In genomic region chr16:21768255-21768654, GRCm38 (mm10) we compare ENCODE assay signal across 17 mouse cellular contexts. TPM values are rescaled to one million over a fixed set of nuclear protein-coding genes. Genes with fewer than 3 reads are reported as not detected.
DNase-seq lines count a peak whose midpoint lies in the region; ATAC-seq and TF ChIP-seq lines count a peak whose summit lies in the region.
"Had no signal": no experiment of that assay in that cellular context is flagged by ENCODE, and none has a peak within 500 bp of the region (broad histone marks: within the 10 kb centered on the region; RNA-seq: fewer than 3 reads in every experiment).

No protein-coding gene starts in this region.

- no peaks in the 10 kb centered on the region for H3K9me3 ChIP-seq in intestine, postnatal 0 days (ENCODE audit: control insufficient read depth)
- no peaks in the 10 kb centered on the region for H3K9me3 ChIP-seq in intestine, embryonic 15.5 days
- H3K9me3 ChIP-seq in lung, postnatal 0 days (ENCODE audit: low read length), result no peaks in the 10 kb centered on the region
- H3K9me3 ChIP-seq: midbrain, embryonic 12.5 days had no signal

- H3K4me2 ChIP-seq in intestine, postnatal 0 days (replicated peaks; ENCODE audit: low read depth), result no peak overlapping the region
- H3K4me2 ChIP-seq in intestine, embryonic 15.5 days (replicated peaks), result no peak overlapping the region
- no peak overlapping the region for H3K4me2 ChIP-seq in lung, postnatal 0 days (replicated peaks; ENCODE audit: low read depth, low read length)
- H3K4me2 ChIP-seq: heart, embryonic 11.5 days; liver, embryonic 11.5 days; midbrain, embryonic 12.5 days had no signal

- TF ChIP-seq POLR2A in thymus, adult 2 months (IDR thresholded peaks at IDR 0.05; ENCODE audit: control insufficient read depth, extremely low read depth, insufficient read depth, low read length, poor library complexity), result no peak

- H3K36me3 ChIP-seq in intestine, postnatal 0 days (ENCODE audit: control insufficient read depth, insufficient read depth), result peaks cover 28% of the 10 kb centered on the region
- H3K36me3 ChIP-seq in intestine, embryonic 15.5 days, result no peaks in the 10 kb centered on the region
- H3K36me3 ChIP-seq in lung, postnatal 0 days (ENCODE audit: insufficient read depth, low read length), result peaks cover 6% of the 10 kb centered on the region; the same call in 1 of the 2 replicates
- peaks cover 20% of the 10 kb centered on the region for H3K36me3 ChIP-seq in thymus, adult 2 months (ENCODE audit: control insufficient read depth, insufficient read depth, low read length)
- H3K36me3 ChIP-seq: midbrain, embryonic 12.5 days had no signal

- H3K27ac ChIP-seq in intestine, postnatal 0 days (ENCODE audit: low read depth, low read length), result no peak overlapping the region
- H3K27ac ChIP-seq in intestine, embryonic 15.5 days, result no peak overlapping the region
- no peak overlapping the region for H3K27ac ChIP-seq in lung, postnatal 0 days (ENCODE audit: low read length)
- no peak overlapping the region for H3K27ac ChIP-seq in thymus, adult 2 months (ENCODE audit: control insufficient read depth, insufficient read depth, low read length)
- H3K27ac ChIP-seq: midbrain, embryonic 12.5 days had no signal

- TF ChIP-seq CTCF in intestine, postnatal 0 days (IDR thresholded peaks at IDR 0.05; ENCODE audit: low read depth), result peak; percentile 42; the same call in 1 of the 2 replicates
- peak; percentile 34; the same call in 1 of the 2 replicates for TF ChIP-seq CTCF in lung, postnatal 0 days (IDR thresholded peaks at IDR 0.05)
- no peak for TF ChIP-seq CTCF in thymus, adult 2 months (IDR thresholded peaks at IDR 0.05; ENCODE audit: borderline replicate concordance, control insufficient read depth, extremely low read depth, insufficient read depth, low read length, poor library complexity)

- H3K4me3 ChIP-seq in intestine, postnatal 0 days (ENCODE audit: low read depth, low read length), result no peak overlapping the region
- no peak overlapping the region for H3K4me3 ChIP-seq in intestine, embryonic 15.5 days (replicated peaks)
- H3K4me3 ChIP-seq in lung, postnatal 0 days (ENCODE audit: low read depth, low read length), result no peak overlapping the region
- no peak overlapping the region for H3K4me3 ChIP-seq in thymus, adult 2 months (ENCODE audit: control insufficient read depth, insufficient read depth, low read length)
- H3K4me3 ChIP-seq: midbrain, embryonic 12.5 days had no signal

- no peak for TF ChIP-seq EP300 in lung, postnatal 0 days (IDR thresholded peaks at IDR 0.05)

- no peak for DNase-seq in lung, postnatal 0 days (ENCODE audit: low spot score)
- no peak for DNase-seq in lung, postnatal 36 days
- peak; percentile 39 for DNase-seq in NIH3T3 (ENCODE audit: low read depth)
- DNase-seq in retina, embryonic 14.5 days (ENCODE audit: low spot score), result peak; percentile 52
- DNase-seq in thymus, adult 18-20 months, result no peak
- DNase-seq in thymus, adult 2 months, result no peak
- DNase-seq: cerebellum, adult 18-20 months; gastrocnemius, postnatal 14 days; heart, postnatal 36 days; lung, postnatal 14 days had no signal

- H3K9ac ChIP-seq in intestine, postnatal 0 days (ENCODE audit: low read depth, low read length), result no peak overlapping the region
- no peak overlapping the region for H3K9ac ChIP-seq in intestine, embryonic 15.5 days
- no peak overlapping the region for H3K9ac ChIP-seq in lung, postnatal 0 days (replicated peaks; ENCODE audit: low read depth)
- H3K9ac ChIP-seq: midbrain, embryonic 12.5 days had no signal

- H3K27me3 ChIP-seq in intestine, postnatal 0 days (replicated peaks; ENCODE audit: control insufficient read depth, insufficient read depth, low read length), result no peaks in the 10 kb centered on the region
- H3K27me3 ChIP-seq in intestine, embryonic 15.5 days (replicated peaks), result no peaks in the 10 kb centered on the region
- no peaks in the 10 kb centered on the region for H3K27me3 ChIP-seq in lung, postnatal 0 days (replicated peaks; ENCODE audit: insufficient read depth, low read length)
- no peaks in the 10 kb centered on the region for H3K27me3 ChIP-seq in thymus, adult 2 months (ENCODE audit: control insufficient read depth, insufficient read depth, low read length)
- H3K27me3 ChIP-seq: midbrain, embryonic 12.5 days had no signal

- ATAC-seq in intestine, postnatal 0 days, result no peak
- no peak for ATAC-seq in intestine, embryonic 15.5 days
- ATAC-seq in lung, postnatal 0 days, result no peak
- ATAC-seq: CD4-positive, CD25-positive, alpha-beta regulatory T cell, adult 4 months; forebrain, embryonic 14.5 days had no signal

- 72% methylated on average over 3 of the region's 3 CpGs for WGBS in intestine, postnatal 0 days
- WGBS in intestine, embryonic 15.5 days, result 80% methylated on average over 3 of the region's 3 CpGs
- WGBS in lung, postnatal 0 days, result 68% methylated on average over 3 of the region's 3 CpGs
- WGBS in thymus, adult 2 months, result 92% methylated on average over 3 of the region's 3 CpGs

- H3K4me1 ChIP-seq in intestine, postnatal 0 days (replicated peaks; ENCODE audit: control insufficient read depth, insufficient read depth, low read length), result no peaks in the 10 kb centered on the region
- H3K4me1 ChIP-seq in intestine, embryonic 15.5 days (replicated peaks), result no peaks in the 10 kb centered on the region
- no peaks in the 10 kb centered on the region for H3K4me1 ChIP-seq in lung, postnatal 0 days (ENCODE audit: insufficient read depth, low read depth, low read length)
- no peaks in the 10 kb centered on the region for H3K4me1 ChIP-seq in thymus, adult 2 months (replicated peaks; ENCODE audit: control insufficient read depth, insufficient read depth, low read length)
- H3K4me1 ChIP-seq: midbrain, embryonic 12.5 days had no signal

RNA-seq across cellular contexts. Expression of gene Ehhadh, which starts 19.4 kb away (rescaled TPM):
- 36.4 and 38.3 TPM in 2 replicates for polyA plus RNA-seq in intestine, postnatal 0 days (2015; fragmentation: Nextera tagmentation; extraction: Ambion mirVana)
- 9.7 and 11.4 TPM in 2 replicates for polyA plus RNA-seq in intestine, embryonic 15.5 days (2015; fragmentation: Nextera tagmentation; extraction: Ambion mirVana)
- polyA plus RNA-seq in lung, postnatal 0 days (2015; fragmentation: Nextera tagmentation; extraction: Ambion mirVana), result 2.0 and 2.5 TPM in 2 replicates
- 8.0 and 9.6 TPM in 2 replicates for polyA plus RNA-seq in thymus, adult 2 months (2012; rRNA removed)

RNA-seq across cellular contexts. Expression of gene Map3k13, which starts 25.9 kb away (rescaled TPM):
- 4.7 and 5.6 TPM in 2 replicates for polyA plus RNA-seq in intestine, postnatal 0 days (2015; fragmentation: Nextera tagmentation; extraction: Ambion mirVana)
- polyA plus RNA-seq in intestine, embryonic 15.5 days (2015; fragmentation: Nextera tagmentation; extraction: Ambion mirVana), result 1.7 and 1.9 TPM in 2 replicates
- 0.37 TPM in 2 replicates for polyA plus RNA-seq in lung, postnatal 0 days (2015; fragmentation: Nextera tagmentation; extraction: Ambion mirVana)
- polyA plus RNA-seq in thymus, adult 2 months (2012; rRNA removed), result 2.0 and 2.3 TPM in 2 replicates

Comparison
In these comparisons a context has a peak if more than half of its experiments do, and no peak if none do; other contexts are left out.
1. DNase-seq: peak in NIH3T3 (single experiment) and retina, embryonic 14.5 days (single experiment); none in lung, postnatal 0 days (single experiment), lung, postnatal 36 days (single experiment), thymus, adult 18-20 months (0 of 2) and thymus, adult 2 months (single experiment).